Mouse (Mus musculus) hindbrain, embryonic 16.5 days (tissue): ENCODE measurements around the gene Chgb. TPM values are rescaled to one million over a fixed set of nuclear protein-coding genes. Genes with fewer than 3 reads are reported as not detected.

Experiments used
- ATAC-seq: fragments of 200-750 bp; cut with Nextera tagmentation; 2 replicates; pipeline ENCODE4 v1.8.0; 2017; ENCODE audit warnings: moderate TSS enrichment, moderate library complexity
- H3K27ac ChIP-seq: fragments of 300-500 bp; sonication (generic); 2 replicates; pipeline ENCODE4 v1.5.1; 2014; ENCODE audit warnings: low read depth, mild to moderate bottlenecking, control low read depth, low read length, moderate library complexity
- H3K27me3 ChIP-seq: fragments of 300-500 bp; sonication (generic); replicated peaks from 2 replicates; pipeline ENCODE4 v1.6.1; 2014; ENCODE audit warnings: low read length; ENCODE audit not compliant: control insufficient read depth, insufficient read depth
- H3K36me3 ChIP-seq: fragments of 300-500 bp; sonication (generic); 2 replicates; pipeline ENCODE4 v1.6.1; 2014; ENCODE audit warnings: mild to moderate bottlenecking, low read length, moderate library complexity, mixed read lengths; ENCODE audit not compliant: control insufficient read depth, insufficient read depth
- H3K4me1 ChIP-seq: fragments of 300-500 bp; sonication (generic); 2 replicates; pipeline ENCODE4 v1.6.1; 2014; ENCODE audit warnings: low read depth, low read length; ENCODE audit not compliant: control insufficient read depth, insufficient read depth
- H3K4me2 ChIP-seq: fragments of 300-500 bp; sonication (generic); 2 replicates; pipeline ENCODE4 v1.6.1; 2014; ENCODE audit warnings: mild to moderate bottlenecking, low read length, control low read depth, moderate library complexity
- H3K4me3 ChIP-seq: fragments of 300-500 bp; sonication (generic); 2 replicates; pipeline ENCODE4 v1.5.1; 2014; ENCODE audit warnings: mild to moderate bottlenecking, low read length, control low read depth, moderate library complexity
- H3K9ac ChIP-seq: fragments of 300-500 bp; sonication (generic); 2 replicates; pipeline ENCODE4 v1.6.1; 2014; ENCODE audit warnings: low read depth, mild to moderate bottlenecking, control low read depth, low read length, moderate library complexity
- H3K9me3 ChIP-seq: fragments of 300-500 bp; sonication (generic); 2 replicates; pipeline ENCODE4 v1.6.1; 2014; ENCODE audit warnings: mild to moderate bottlenecking, low read length, moderate library complexity; ENCODE audit not compliant: control insufficient read depth
- WGBS: fragments of 180-500 bp; shearing (Covaris S2); extraction: QIAGEN DNeasy Blood & Tissue Kit; methylation state at CpG from one replicate; pipeline ENCODE4 v1.1.7; 2014; 5-methylcytosine and 5-hydroxymethylcytosine counted together
- polyA plus RNA-seq: library from polyadenylated mRNA; unstranded; fragments of >200 nt; fragmentation: Nextera tagmentation; extraction: Ambion mirVana; gene quantifications from 2 replicates; pipeline ENCODE4 v1.2.1, GENCODE M21; 2015

The Chgb gene
- polyA plus RNA-seq, 1 experiment from 2014 or later: 132 TPM

- no peak overlapping the region for H3K4me3 ChIP-seq
- H3K4me1 ChIP-seq: peaks cover 3% of the 10 kb centered on the region
- WGBS: 56% methylated on average over 15 of the region's 15 CpGs
- H3K27ac ChIP-seq: peak overlapping the region; percentile 68
- no peaks in the 10 kb centered on the region for H3K27me3 ChIP-seq
- no peak overlapping the region for H3K9ac ChIP-seq
- peak; percentile 70 for ATAC-seq
- H3K9me3 ChIP-seq: no peaks in the 10 kb centered on the region
- no peaks in the 10 kb centered on the region for H3K36me3 ChIP-seq
- H3K4me2 ChIP-seq: no peak overlapping the region
Measured at GRCm38 (mm10) chr2:132751141-132752066, 29.7 kb upstream of the Chgb start.

DNA sequence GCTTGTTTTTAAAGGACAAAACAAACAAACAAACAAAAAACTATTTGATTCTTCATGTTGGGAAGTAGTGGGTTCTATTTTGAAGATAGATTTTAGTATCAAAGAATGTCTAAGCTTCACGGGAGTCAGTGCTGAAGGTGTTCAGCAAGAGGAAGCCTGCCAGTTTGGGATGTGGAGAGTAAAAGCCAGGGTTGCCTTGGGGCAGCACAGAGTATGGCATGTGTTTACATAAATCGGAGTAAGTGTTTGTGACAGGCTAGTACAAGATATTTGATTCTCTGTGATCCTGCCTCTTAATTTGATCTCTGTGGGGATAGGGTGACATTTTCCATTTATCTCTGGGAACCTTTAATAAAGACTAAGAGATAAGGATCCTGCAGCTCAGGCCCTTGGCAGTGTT is 28.7 kb upstream of the Chgb start:
- 79% methylated on average over 2 of the region's 2 CpGs for WGBS
- Histone ChIP-seq H3K4me2 (no peak overlapping the region), H3K9ac (no peak overlapping the region), H3K27me3 (no peaks in the 10 kb centered on the region), H3K36me3 (no peaks in the 10 kb centered on the region), H3K9me3 (no peaks in the 10 kb centered on the region), H3K27ac (no peak overlapping the region), H3K4me3 (no peak overlapping the region), H3K4me1 (peaks cover 3% of the 10 kb centered on the region)
- ATAC-seq: no peak

- peaks cover 3% of the 10 kb centered on the region for H3K4me1 ChIP-seq
- H3K9me3 ChIP-seq: no peaks in the 10 kb centered on the region
- H3K27me3 ChIP-seq: no peaks in the 10 kb centered on the region
- H3K4me3 ChIP-seq: no peak overlapping the region
- no peak overlapping the region for H3K4me2 ChIP-seq
- no peak overlapping the region for H3K27ac ChIP-seq
- ATAC-seq: no peak
- H3K36me3 ChIP-seq: no peaks in the 10 kb centered on the region
- 88% methylated on average over 3 of the region's 3 CpGs for WGBS
- H3K9ac ChIP-seq: no peak overlapping the region
Measured at GRCm38 (mm10) chr2:132753137-132753536, 27.9 kb upstream of the Chgb start.

DNA sequence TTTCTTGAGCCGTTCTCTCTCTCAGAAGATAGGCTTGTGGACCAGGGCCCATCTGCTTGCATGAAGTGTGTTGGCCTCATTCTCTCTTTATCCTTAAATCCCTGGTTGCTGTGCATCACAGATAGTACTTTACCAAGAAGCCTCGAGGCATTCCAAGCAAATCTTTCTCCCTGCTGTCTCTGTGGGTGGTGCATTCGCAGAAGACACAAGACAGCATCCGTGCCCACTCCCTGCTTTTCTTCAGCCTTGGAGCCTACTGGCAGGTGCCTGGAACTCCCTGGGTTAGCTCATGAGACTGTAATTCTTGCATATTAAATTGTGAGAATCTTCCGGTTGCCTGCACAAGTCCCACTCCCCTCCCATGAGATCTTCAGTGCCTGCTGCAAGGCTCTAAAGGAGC is 23.2 kb upstream of the Chgb start:
- no peaks in the 10 kb centered on the region for H3K27me3 ChIP-seq
- no peaks in the 10 kb centered on the region for H3K4me1 ChIP-seq
- H3K36me3 ChIP-seq: no peaks in the 10 kb centered on the region
- no peaks in the 10 kb centered on the region for H3K9me3 ChIP-seq
- 57% methylated on average over 5 of the region's 5 CpGs for WGBS
- no peak overlapping the region for H3K9ac ChIP-seq
- no peak overlapping the region for H3K4me3 ChIP-seq
- H3K27ac ChIP-seq: no peak overlapping the region
- no peak overlapping the region for H3K4me2 ChIP-seq
- ATAC-seq: no peak

GRCm38 (mm10) chr2:132770822-132771221 is 10.3 kb upstream of the Chgb start:
- H3K4me1 ChIP-seq: no peaks in the 10 kb centered on the region
- no peaks in the 10 kb centered on the region for H3K36me3 ChIP-seq
- ATAC-seq: no peak
- no peak overlapping the region for H3K9ac ChIP-seq
- no peaks in the 10 kb centered on the region for H3K27me3 ChIP-seq
- no peak overlapping the region for H3K4me2 ChIP-seq
- WGBS: 90% methylated on average over 1 of the region's 1 CpGs
- H3K27ac ChIP-seq: no peak overlapping the region
- H3K4me3 ChIP-seq: no peak overlapping the region
- no peaks in the 10 kb centered on the region for H3K9me3 ChIP-seq

DNA sequence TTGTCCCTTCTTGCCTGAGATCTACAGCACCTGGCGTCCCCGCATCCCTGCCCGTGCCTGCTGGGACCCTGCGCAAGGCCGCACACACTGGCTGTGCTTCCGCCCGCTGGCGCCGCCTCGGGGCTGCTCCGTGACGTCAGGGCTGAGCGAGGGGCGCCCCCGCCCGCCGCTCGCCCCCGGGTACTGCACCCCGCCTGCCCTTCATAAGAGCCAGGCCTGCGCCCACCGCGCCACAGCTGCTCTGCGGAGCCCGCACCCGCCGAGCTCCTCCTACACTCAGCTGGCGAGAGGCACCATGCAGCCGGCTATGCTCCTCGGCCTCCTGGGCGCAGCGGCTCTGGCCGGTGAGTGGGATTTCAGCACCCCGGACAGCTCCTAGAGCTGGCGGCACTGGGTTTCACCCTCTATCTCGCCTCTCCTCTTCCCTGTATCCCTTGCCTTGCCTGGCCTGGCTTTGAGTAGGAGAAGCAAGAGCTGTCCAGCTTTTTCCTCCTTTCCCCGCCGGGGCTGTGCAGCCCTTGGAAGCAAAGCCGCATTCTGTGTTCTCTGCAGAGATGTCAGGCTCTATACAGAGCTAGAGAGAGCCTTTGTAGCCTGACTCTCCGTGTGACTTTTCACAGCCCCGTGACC is 476 bp downstream of the Chgb start:
- WGBS: under 1% methylated on average over 32 of the region's 41 CpGs
- H3K9me3 ChIP-seq: no peaks in the 10 kb centered on the region
- peak overlapping the region; percentile 74 for H3K4me2 ChIP-seq
- H3K4me1 ChIP-seq: 0 out of 2 replicates have a peak, but pooled peaks cover 7% of the 10 kb centered on the region
- H3K27me3 ChIP-seq: no peaks in the 10 kb centered on the region
- ATAC-seq: peak; percentile 98
- no peaks in the 10 kb centered on the region for H3K36me3 ChIP-seq
- peak overlapping the region; percentile 98 for H3K27ac ChIP-seq
- H3K4me3 ChIP-seq: peak overlapping the region; percentile 67
- peak overlapping the region; percentile 83 for H3K9ac ChIP-seq

GRCm38 (mm10) chr2:132784039-132784438 is 3.0 kb downstream of the Chgb start:
- Histone ChIP-seq H3K9me3 (no peaks in the 10 kb centered on the region), H3K4me2 (no peak overlapping the region), H3K27me3 (no peaks in the 10 kb centered on the region), H3K4me1 (0 out of 2 replicates have a peak, but pooled peaks cover 4% of the 10 kb centered on the region), H3K27ac (no peak overlapping the region), H3K36me3 (no peaks in the 10 kb centered on the region), H3K4me3 (no peak overlapping the region), H3K9ac (no peak overlapping the region)
- WGBS: 87% methylated on average over 6 of the region's 6 CpGs
- no peak for ATAC-seq

GRCm38 (mm10) chr2:132793441-132794203 is 12.5 kb downstream of the Chgb start:
- no peak for ATAC-seq
- H3K27me3 ChIP-seq: no peaks in the 10 kb centered on the region
- H3K9ac ChIP-seq: no peak overlapping the region
- H3K36me3 ChIP-seq: peaks cover 19% of the 10 kb centered on the region; the same call in 1 of the 2 replicates
- no peaks in the 10 kb centered on the region for H3K4me1 ChIP-seq
- WGBS: 88% methylated on average over 19 of the region's 19 CpGs
- H3K4me3 ChIP-seq: no peak overlapping the region
- no peak overlapping the region for H3K27ac ChIP-seq
- no peak overlapping the region for H3K4me2 ChIP-seq
- H3K9me3 ChIP-seq: no peaks in the 10 kb centered on the region

GRCm38 (mm10) chr2:132794204-132794586 is 13.1 kb downstream of the Chgb start:
- no peak for ATAC-seq
- H3K4me2 ChIP-seq: no peak overlapping the region
- H3K27me3 ChIP-seq: no peaks in the 10 kb centered on the region
- peaks cover 19% of the 10 kb centered on the region; the same call in 1 of the 2 replicates for H3K36me3 ChIP-seq
- 88% methylated on average over 7 of the region's 7 CpGs for WGBS
- H3K27ac ChIP-seq: no peak overlapping the region
- H3K4me1 ChIP-seq: no peaks in the 10 kb centered on the region
- H3K9ac ChIP-seq: no peak overlapping the region
- no peak overlapping the region for H3K4me3 ChIP-seq
- no peaks in the 10 kb centered on the region for H3K9me3 ChIP-seq
